ENCODE assay signal across 10 mouse cellular contexts in the genomic region with DNA sequence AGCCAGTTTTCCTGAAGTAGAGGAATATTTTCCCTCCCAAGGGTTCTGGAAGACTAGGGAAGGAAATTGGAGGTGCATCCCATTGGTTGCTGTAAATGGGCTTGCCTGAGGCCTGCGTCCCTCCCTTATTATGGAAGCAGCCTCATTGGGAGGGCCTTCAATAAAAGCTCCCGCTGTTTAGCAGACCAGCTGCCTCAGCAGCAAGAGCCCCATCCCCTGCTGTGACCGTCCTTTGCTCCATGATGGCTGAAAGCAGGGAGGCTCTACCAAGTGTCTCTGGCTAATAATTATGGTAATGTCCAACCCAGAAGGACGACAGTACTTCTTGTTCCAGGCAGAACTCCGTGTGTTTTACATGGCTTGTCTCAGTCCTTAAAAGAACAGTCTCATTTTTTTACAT. TPM values are rescaled to one million over a fixed set of nuclear protein-coding genes. Genes with fewer than 3 reads are reported as not detected.
A peak's percentile ranks its signal among the peaks of the same experiment; 100 is the strongest.
DNase-seq lines count a peak whose midpoint lies in the region; ATAC-seq lines count a peak whose summit lies in the region.
"Had no signal": no experiment of that assay in that cellular context is flagged by ENCODE, and none has a peak within 500 bp of the region (broad histone marks: within the 10 kb centered on the region; RNA-seq: fewer than 3 reads in every experiment).

No protein-coding gene starts in this region.

- no peak overlapping the region for H3K9ac ChIP-seq in hindbrain, embryonic 12.5 days
- no peak overlapping the region for H3K9ac ChIP-seq in midbrain, embryonic 15.5 days

- peak; percentile 85 for ATAC-seq in hindbrain, embryonic 12.5 days (ENCODE audit: low FRiP score)
- 0 out of 2 replicates have a peak, but pooled peaks have one; percentile 30 for ATAC-seq in midbrain, embryonic 15.5 days (replicated peaks)

- peak overlapping the region; percentile 45; the same call in 1 of the 2 replicates for H3K27ac ChIP-seq in hindbrain, embryonic 12.5 days
- H3K27ac ChIP-seq in midbrain, embryonic 15.5 days, result no peak overlapping the region

- no peaks in the 10 kb centered on the region for H3K36me3 ChIP-seq in hindbrain, embryonic 12.5 days
- H3K36me3 ChIP-seq in midbrain, embryonic 15.5 days (replicated peaks), result no peaks in the 10 kb centered on the region

- H3K4me2 ChIP-seq in hindbrain, embryonic 12.5 days (replicated peaks), result no peak overlapping the region
- H3K4me2 ChIP-seq in midbrain, embryonic 15.5 days, result no peak overlapping the region

- no peaks in the 10 kb centered on the region for H3K9me3 ChIP-seq in hindbrain, embryonic 12.5 days (replicated peaks)
- no peaks in the 10 kb centered on the region for H3K9me3 ChIP-seq in midbrain, embryonic 15.5 days

- WGBS in hindbrain, embryonic 12.5 days, result 9% methylated on average over 5 of the region's 5 CpGs
- 8% methylated on average over 5 of the region's 5 CpGs for WGBS in midbrain, embryonic 15.5 days

- peaks cover 7% of the 10 kb centered on the region for H3K4me1 ChIP-seq in hindbrain, embryonic 12.5 days
- peaks cover 5% of the 10 kb centered on the region; the same call in 1 of the 2 replicates for H3K4me1 ChIP-seq in midbrain, embryonic 15.5 days

- no peak overlapping the region for H3K4me3 ChIP-seq in hindbrain, embryonic 12.5 days
- H3K4me3 ChIP-seq in midbrain, embryonic 15.5 days, result no peak overlapping the region
- H3K4me3 ChIP-seq: myocyte had no signal

- no peaks in the 10 kb centered on the region for H3K27me3 ChIP-seq in hindbrain, embryonic 12.5 days
- no peaks in the 10 kb centered on the region for H3K27me3 ChIP-seq in midbrain, embryonic 15.5 days (replicated peaks)

- DNase-seq in kidney, adult 11 months, result peak; percentile 17
- DNase-seq in kidney, postnatal 10 days, result no peak
- DNase-seq in cerebellum, postnatal 14 days, result peak; percentile 68 to 79
- DNase-seq in layer of hippocampus, postnatal 25 days (ENCODE audit: extremely low spot score in 1 of 2, low spot score in 1 of 2), result no peak
- no peak for DNase-seq in gastrocnemius, postnatal 14 days
- no peak for DNase-seq in Muller cell, postnatal 12 days (ENCODE audit: inconsistent ontology term)
- DNase-seq: lung, adult 18-20 months had no signal

- intact Hi-C loops in gastrocnemius, postnatal 14 days (cut with DNase I; ENCODE audit: low total_unique reads), result no loop called here

RNA-seq across cellular contexts. Expression of gene Btg1, which starts 42.1 kb away (rescaled TPM):
- polyA plus RNA-seq in hindbrain, embryonic 12.5 days (2016; fragmentation: Nextera tagmentation; extraction: Ambion mirVana), result 69.1 and 69.6 TPM in 2 replicates
- polyA plus RNA-seq in midbrain, embryonic 15.5 days (2015; fragmentation: Nextera tagmentation; extraction: Ambion mirVana), result 40.3 and 44.4 TPM in 2 replicates
- 10 to 100 TPM; 40.7 to 49.1 TPM for total RNA-seq in layer of hippocampus, postnatal 25 days (2021)
- 10 to 100 TPM; 27.3 to 31.1 TPM for total RNA-seq in gastrocnemius, postnatal 14 days (2021)

Comparison
In these comparisons a context has a peak if more than half of its experiments do, and no peak if none do; other contexts are left out.
1. DNase-seq: peak in kidney, adult 11 months (single experiment) and cerebellum, postnatal 14 days (2 of 2); none in kidney, postnatal 10 days (single experiment), layer of hippocampus, postnatal 25 days (0 of 2), gastrocnemius, postnatal 14 days (single experiment) and Muller cell, postnatal 12 days (single experiment).